Mouse (Mus musculus) gastrocnemius, adult 8-10 months (tissue): ENCODE results near the gene Dennd4a. TPM values are rescaled to one million over a fixed set of nuclear protein-coding genes. Genes with fewer than 3 reads are reported as not detected.

Experiments
- DNase-seq, 2 experiments: peaks; one replicate each; pipeline ENCODE4 v3.0.0; 2022; ENCODE audit warnings: low spot score in 2 of 2
- total RNA-seq, 4 experiments: library from RNA; stranded (reverse); gene quantifications; 2 replicates each; pipeline ENCODE4 v1.2.4; 2022

Dennd4a gene
- 1 to 10 TPM; 1.3 to 2.4 (median 2.2) TPM for total RNA-seq

GRCm38 (mm10) chr9:64810822-64811537 lies at the start of gene Dennd4a:
Gene Dennd4a, plus strand, starts transcription at chr9:64811340.
- peak; percentile 92 to 97 for DNase-seq

DNA sequence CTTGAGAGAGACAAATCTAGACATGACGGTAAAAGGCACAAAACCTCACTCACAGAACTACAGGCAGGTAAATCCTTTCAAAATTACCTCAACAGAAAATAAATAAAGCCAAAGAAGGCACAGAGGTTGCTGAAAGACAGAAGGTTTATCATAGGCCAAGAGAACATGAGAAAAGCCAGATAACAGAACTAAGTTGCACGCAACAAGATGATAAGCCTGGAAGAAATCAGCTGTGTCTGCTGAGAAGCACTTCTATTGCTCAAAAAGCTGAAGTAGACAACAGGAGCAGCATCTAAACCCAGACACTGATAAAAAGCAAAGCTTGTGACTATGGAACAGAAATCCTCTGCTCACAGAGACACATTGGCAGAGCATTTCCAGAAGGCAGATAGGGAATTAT lies 46.3 kb upstream of the Dennd4a start:
- no peak for DNase-seq

DNA sequence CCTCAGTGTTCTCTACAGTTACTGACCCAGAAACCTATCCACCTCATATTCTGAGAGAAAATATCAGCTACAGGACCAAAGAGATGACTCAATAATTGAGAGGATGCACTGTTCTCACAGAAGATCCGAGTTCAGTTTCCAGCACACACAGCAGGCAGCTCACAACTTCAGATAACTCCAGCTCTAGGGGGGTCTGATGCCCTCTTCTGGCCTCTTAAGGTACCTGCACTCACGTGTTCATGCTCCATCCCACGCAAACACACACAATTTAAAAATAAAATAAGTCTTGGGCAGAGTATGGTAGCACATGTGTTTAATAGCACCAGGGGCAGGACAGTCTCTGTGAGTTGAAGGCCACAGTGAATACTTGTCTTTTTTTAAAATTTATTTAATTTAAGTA lies 45.0 kb upstream of the Dennd4a start:
- DNase-seq = no peak

- DNase-seq = no peak
Measured at GRCm38 (mm10) chr9:64767796-64768195, 43.3 kb upstream of the Dennd4a start.

DNA sequence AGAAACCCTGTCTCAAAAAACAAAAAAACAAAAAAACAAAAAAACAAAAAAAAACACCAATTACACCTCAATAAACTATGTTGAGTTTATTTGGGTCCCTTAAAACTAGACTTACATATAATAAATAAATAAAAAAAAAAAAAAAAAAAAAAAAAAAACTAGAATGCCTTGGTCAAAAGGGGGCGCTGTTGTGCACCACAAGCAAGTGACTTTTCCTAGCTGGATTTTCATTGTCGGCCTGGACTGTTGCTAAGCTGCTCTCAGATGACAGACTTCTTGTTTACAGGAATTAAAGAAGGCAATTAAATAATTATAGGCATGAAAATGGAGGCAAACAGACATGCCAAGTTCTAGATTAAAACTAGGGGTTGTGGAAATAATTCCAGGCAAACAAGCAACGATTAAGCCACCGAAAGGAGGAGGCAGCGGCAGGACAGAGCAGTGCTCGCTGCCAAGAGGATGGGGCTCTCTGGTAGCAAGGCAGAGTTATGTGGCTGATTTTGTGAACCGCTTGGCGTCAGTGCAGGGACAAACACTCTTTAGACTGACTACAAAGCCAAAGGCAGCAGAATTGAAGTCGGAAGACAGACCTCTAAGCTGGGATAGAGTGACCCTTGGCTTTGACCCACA lies 42.0 kb upstream of the Dennd4a start:
- DNase-seq = no peak

- DNase-seq = no peak
Measured at GRCm38 (mm10) chr9:64769911-64770310, 41.2 kb upstream of the Dennd4a start.

GRCm38 (mm10) chr9:64770411-64770849 lies 40.7 kb upstream of the Dennd4a start:
- no peak for DNase-seq

DNA sequence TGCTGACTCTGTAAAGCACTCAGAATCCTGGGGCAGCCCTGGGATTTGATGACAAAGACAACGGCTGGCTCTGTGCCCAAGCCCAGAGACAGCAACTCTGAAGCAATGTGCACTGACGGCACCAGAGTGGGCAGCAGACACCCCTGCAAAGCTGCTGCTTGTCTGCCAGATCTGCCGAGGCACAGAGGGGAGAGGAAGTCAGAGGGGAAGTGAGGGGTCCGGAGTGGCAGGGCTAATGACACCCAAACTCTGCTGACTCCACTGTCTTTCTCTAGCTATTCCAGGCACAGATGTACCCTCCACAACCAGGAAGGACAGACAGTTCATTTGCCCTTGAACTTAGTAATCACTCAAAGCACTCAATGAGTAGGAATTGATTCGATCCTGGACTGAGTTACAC lies 39.9 kb upstream of the Dennd4a start:
- DNase-seq = peak in 1 of 2 experiments; percentile 13

GRCm38 (mm10) chr9:64773254-64773653 lies 37.9 kb upstream of the Dennd4a start:
- no peak for DNase-seq

DNA sequence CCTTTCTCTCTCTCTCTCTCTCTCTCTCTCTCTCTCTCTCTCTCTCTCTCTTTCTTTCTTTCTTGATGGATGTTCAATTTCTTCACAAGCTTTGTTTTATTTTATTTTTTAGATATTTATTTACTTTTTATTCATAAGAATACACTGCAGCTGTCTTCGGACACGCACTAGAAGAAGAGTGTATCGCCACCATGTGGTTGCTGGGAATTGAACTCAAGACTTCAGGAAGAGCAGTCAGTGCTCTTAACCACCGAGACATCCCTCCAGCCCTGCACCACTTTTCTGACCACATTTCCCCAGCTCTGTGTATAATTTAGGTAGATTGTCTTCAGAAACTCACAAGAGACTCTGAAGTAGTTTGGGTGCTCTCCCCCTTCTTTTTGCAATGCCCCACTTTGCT lies 37.2 kb upstream of the Dennd4a start:
- no peak for DNase-seq

GRCm38 (mm10) chr9:64774411-64774811 lies 36.7 kb upstream of the Dennd4a start:
- DNase-seq = no peak

DNA sequence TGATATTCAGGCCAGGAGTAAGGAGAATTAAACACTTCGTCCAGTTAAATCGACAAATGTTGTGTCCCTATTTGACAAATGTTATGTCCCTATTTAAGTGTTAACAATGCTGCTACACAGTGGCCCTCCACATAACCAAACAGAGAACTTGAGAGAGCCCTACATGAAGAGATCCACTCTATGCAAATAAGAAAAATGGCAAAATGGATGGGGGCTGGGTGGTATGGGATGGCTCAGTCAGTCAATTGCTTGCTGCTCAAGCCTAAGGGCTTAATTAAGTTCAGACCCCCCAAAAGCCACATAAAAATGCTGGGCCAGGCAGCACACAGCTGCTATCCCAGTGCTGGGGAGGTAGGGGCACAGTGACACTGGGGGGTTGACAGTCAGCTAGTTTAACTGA lies 36.3 kb upstream of the Dennd4a start:
- no peak for DNase-seq

DNA sequence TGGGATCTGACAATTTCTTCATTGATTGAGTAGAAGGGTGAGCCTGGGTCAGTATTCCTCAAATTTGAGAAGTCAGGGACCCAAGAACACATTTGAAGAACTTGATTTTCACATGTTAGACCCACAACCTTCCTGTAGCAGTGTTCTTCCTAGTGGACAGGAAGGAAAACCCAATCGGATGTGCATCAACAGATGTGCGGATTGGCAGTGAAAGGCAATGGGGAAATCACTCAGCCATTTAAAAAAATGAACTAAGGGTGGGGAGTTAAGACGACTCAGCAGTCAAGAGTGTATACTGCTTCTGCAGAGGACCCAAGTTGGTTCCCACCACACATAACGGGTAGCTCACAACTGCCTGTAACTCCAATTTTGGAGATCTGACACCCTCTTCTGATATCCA lies 35.6 kb upstream of the Dennd4a start:
- DNase-seq = no peak

GRCm38 (mm10) chr9:64777441-64777987 lies 33.6 kb upstream of the Dennd4a start:
- DNase-seq = no peak

DNA sequence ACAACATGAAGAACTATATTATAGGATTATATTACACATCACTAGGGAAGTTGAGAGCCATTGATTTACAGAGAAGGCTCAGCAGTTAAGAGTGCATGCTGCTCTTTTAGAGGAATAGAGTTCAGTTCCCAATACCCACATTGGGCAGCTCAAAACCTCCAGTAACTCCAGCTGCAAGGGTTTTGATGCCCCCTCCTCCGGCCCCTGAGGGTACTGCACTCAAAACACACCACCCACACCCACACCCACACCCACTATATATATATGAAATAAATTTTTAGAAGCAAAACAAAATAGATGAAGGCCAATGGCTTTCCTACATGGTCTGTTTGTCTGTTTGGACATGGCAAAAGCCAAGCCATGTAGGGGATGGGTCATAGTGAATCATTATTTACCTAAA lies 33.0 kb upstream of the Dennd4a start:
- no peak for DNase-seq

- no peak for DNase-seq
Measured at GRCm38 (mm10) chr9:64779628-64780027, 31.5 kb upstream of the Dennd4a start.

- no peak for DNase-seq
Measured at GRCm38 (mm10) chr9:64783511-64783910, 27.6 kb upstream of the Dennd4a start.

- peak; percentile 23 to 33 for DNase-seq
Measured at GRCm38 (mm10) chr9:64784841-64785240, 26.3 kb upstream of the Dennd4a start.

GRCm38 (mm10) chr9:64786216-64786905 lies 24.8 kb upstream of the Dennd4a start:
- DNase-seq = no peak

- no peak for DNase-seq
Measured at GRCm38 (mm10) chr9:64788070-64788469, 23.1 kb upstream of the Dennd4a start.

DNA sequence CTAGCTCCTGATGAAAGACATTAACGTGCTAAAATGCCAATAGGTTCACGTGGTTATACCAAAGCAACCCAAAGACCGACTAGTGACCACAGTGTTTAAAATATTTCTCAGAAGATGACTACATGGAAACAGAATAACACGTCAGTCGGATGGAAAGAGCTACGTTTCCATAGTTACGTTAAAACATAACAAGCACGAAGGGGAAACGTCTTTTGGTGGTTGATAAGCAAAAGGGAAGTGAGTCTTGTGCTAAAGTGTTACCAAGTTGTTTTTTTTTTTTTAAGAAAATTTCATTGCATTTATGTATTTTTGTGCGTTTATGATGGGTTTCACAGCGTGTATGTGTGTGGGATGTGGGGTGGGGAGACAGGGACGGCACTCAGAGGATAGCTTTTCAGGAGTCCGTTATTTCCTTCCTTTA lies 21.8 kb upstream of the Dennd4a start:
- no peak for DNase-seq

DNA sequence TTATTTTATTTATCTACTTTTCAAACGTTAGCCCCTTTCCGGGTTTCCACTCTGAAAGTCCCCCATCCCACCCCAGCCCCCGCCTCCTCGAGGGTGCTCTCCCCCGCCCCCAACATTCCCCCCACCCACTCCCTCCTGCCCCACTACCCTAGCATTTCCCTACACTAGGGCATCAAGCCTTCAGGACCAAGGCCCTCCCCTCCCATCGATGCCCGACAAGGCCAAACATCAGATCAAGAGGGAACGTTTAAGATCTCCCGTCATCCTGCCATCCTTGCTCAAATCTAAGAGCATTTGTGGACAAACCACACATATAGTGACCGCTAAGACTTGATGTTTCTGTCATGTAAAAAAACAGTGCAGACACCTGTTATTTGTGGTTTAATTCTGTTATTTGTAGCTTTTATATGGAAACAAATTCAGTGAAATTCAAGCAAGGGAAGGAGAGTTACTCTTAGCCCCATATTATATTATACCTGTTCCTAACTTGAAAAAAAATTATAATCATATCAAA lies 21.2 kb upstream of the Dennd4a start:
- no peak for DNase-seq
